Mouse (Mus musculus) CH12.LX (cell line): ENCODE results near the gene Abr.

Experiments
- CTCF ChIP-seq, 2 experiments: IDR thresholded peaks in 1 of 2; conservative IDR thresholded peaks in 1 of 2; 2 replicates each; pipeline ENCODE4 v1.5.1; 2011 to 2012; ENCODE audit warnings: low read depth in 2 of 2, low read length in 2 of 2, improper control_type of control experiment in 1 of 2, inconsistent platforms in 1 of 2, mild to moderate bottlenecking in 1 of 2, moderate library complexity in 1 of 2
- ELF1 ChIP-seq: IDR thresholded peaks from 2 replicates; pipeline ENCODE4 v1.6.1; 2014; ENCODE audit warnings: low read depth, mild to moderate bottlenecking, inconsistent platforms, low read length, improper control_type of control experiment
- EP300 ChIP-seq: IDR thresholded peaks from 2 replicates; pipeline ENCODE4 v1.6.1; 2011; ENCODE audit warnings: low read length, improper control_type of control experiment
- GABPA ChIP-seq: IDR thresholded peaks from 2 replicates; pipeline ENCODE4 v1.6.1; 2012; ENCODE audit warnings: low read depth, low read length, improper control_type of control experiment, inconsistent platforms; ENCODE audit not compliant: insufficient replicate concordance
- IRF4 ChIP-seq: IDR thresholded peaks from 2 replicates; pipeline ENCODE4 v1.6.1; 2014; ENCODE audit warnings: low read depth, mild to moderate bottlenecking, inconsistent platforms, low read length, improper control_type of control experiment
- MAFK ChIP-seq: IDR thresholded peaks from 2 replicates; pipeline ENCODE4 v1.6.1; 2011; ENCODE audit warnings: low read length, improper control_type of control experiment; ENCODE audit not compliant: insufficient replicate concordance
- MAX ChIP-seq: IDR thresholded peaks from 2 replicates; pipeline ENCODE4 v1.6.1; 2011; ENCODE audit warnings: low read length, improper control_type of control experiment
- MEF2A ChIP-seq: IDR thresholded peaks from 2 replicates; pipeline ENCODE4 v1.6.1; 2014; ENCODE audit warnings: low read depth, mild to moderate bottlenecking, inconsistent platforms, low read length, improper control_type of control experiment, borderline replicate concordance
- POLR2AphosphoS2 ChIP-seq: IDR thresholded peaks from 2 replicates; pipeline ENCODE4 v1.6.1; 2011; ENCODE audit warnings: low read depth, low read length, improper control_type of control experiment
- USF1 ChIP-seq: IDR thresholded peaks from 2 replicates; pipeline ENCODE4 v1.6.1; 2014; ENCODE audit warnings: low read depth, mild to moderate bottlenecking, inconsistent platforms, low read length, improper control_type of control experiment
- ZMIZ1 ChIP-seq: IDR thresholded peaks from 2 replicates; pipeline ENCODE4 v1.6.1; 2012; ENCODE audit warnings: low read depth, mild to moderate bottlenecking, inconsistent platforms, low read length, improper control_type of control experiment
- ZNF384 ChIP-seq: IDR thresholded peaks from 2 replicates; pipeline ENCODE4 v1.6.1; 2012; ENCODE audit warnings: low read depth, low read length, improper control_type of control experiment, inconsistent platforms

DNA sequence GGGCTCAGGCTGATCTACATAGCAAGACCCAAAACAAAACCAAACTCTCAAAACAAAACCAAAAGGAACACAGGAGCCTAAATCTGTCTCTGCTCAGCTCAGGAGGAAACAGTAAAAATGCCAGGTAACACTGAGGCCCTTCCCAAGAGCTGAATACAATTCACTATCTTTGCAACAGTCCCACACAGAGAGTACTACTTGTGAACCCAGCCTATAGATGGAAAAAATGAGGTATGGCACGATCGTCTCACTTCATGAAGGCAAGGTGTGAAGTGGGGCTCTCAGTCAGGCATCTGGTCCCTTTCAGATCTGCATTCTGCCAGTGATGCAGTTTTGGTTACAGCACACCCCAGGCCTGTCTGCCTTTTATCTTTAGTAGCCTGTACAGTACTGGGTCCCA is 138.1 kb downstream of the Abr start:
- TF ChIP-seq USF1 (no peak), ELF1 (no peak), MAFK (no peak), ZMIZ1 (no peak), CTCF (conservative IDR thresholded peaks at IDR 0.05 in 1 of 2, IDR thresholded peaks at IDR 0.05 in 1 of 2; ENCODE audit: low read depth in 2 of 2, low read length in 2 of 2) (no peak), ZNF384 (no peak), IRF4 (peak; percentile 85), MEF2A (peak; percentile 89), POLR2AphosphoS2 (no peak), GABPA (no peak), MAX (peak; percentile 69), EP300 (peak; percentile 76)
